8 mouse cellular contexts compared by ENCODE assay signal in genomic region chr9:85748204-85749141, GRCm38 (mm10). TPM values are rescaled to one million over a fixed set of nuclear protein-coding genes. Genes with fewer than 3 reads are reported as not detected.
A peak's percentile ranks its signal among the peaks of the same experiment; 100 is the strongest.
DNase-seq lines count a peak whose midpoint lies in the region; ATAC-seq and TF ChIP-seq lines count a peak whose summit lies in the region.

No protein-coding gene starts in this region.

- 2% methylated on average over 43 of the region's 43 CpGs for WGBS in intestine, embryonic 14.5 days
- WGBS in limb, embryonic 12.5 days: 2% methylated on average over 43 of the region's 43 CpGs
- WGBS in midbrain, embryonic 14.5 days: 2% methylated on average over 38 of the region's 43 CpGs

- peak overlapping the region; percentile 82 for H3K4me3 ChIP-seq in cortical plate, adult 2 months (ENCODE audit: insufficient read depth, low read length)
- peak overlapping the region; percentile 80 for H3K4me3 ChIP-seq in intestine, embryonic 14.5 days (ENCODE audit: low read depth, low read length)
- peak overlapping the region; percentile 90 for H3K4me3 ChIP-seq in limb, embryonic 12.5 days (replicated peaks)
- H3K4me3 ChIP-seq in midbrain, embryonic 14.5 days (replicated peaks; ENCODE audit: low read depth, low read length): peak overlapping the region; percentile 98

- no peaks in the 10 kb centered on the region for H3K27me3 ChIP-seq in intestine, embryonic 14.5 days (replicated peaks; ENCODE audit: control insufficient read depth, insufficient read depth, low read length)
- H3K27me3 ChIP-seq in limb, embryonic 12.5 days: no peaks in the 10 kb centered on the region
- no peaks in the 10 kb centered on the region for H3K27me3 ChIP-seq in midbrain, embryonic 14.5 days (ENCODE audit: control insufficient read depth, insufficient read depth, low read length)

- peak; percentile 86 to 87 for DNase-seq in heart, adult 18-20 months
- DNase-seq in heart, adult 11 months: no peak
- peak; percentile 82 for DNase-seq in gastrocnemius, postnatal 10 days
- DNase-seq in intestine, embryonic 14.5 days (ENCODE audit: low spot score): peak; percentile 93
- peak; percentile 83 for DNase-seq in midbrain, embryonic 14.5 days
- DNase-seq in spleen, postnatal 10 days (ENCODE audit: low spot score in 2 of 2): peak; percentile 83 to 89

- peak overlapping the region; percentile 61 for H3K4me2 ChIP-seq in intestine, embryonic 14.5 days (ENCODE audit: low read length)
- peak overlapping the region; percentile 71 for H3K4me2 ChIP-seq in limb, embryonic 12.5 days
- H3K4me2 ChIP-seq in midbrain, embryonic 14.5 days (ENCODE audit: low read length): peak overlapping the region; percentile 81

- peaks cover 3% of the 10 kb centered on the region; the same call in 1 of the 2 replicates for H3K4me1 ChIP-seq in cortical plate, adult 2 months (ENCODE audit: control insufficient read depth, insufficient read depth, low read length)
- H3K4me1 ChIP-seq in intestine, embryonic 14.5 days (replicated peaks; ENCODE audit: control insufficient read depth, insufficient read depth, low read length): peaks cover 11% of the 10 kb centered on the region; the same call in 1 of the 2 replicates
- H3K4me1 ChIP-seq in limb, embryonic 12.5 days (replicated peaks): peaks cover 14% of the 10 kb centered on the region
- H3K4me1 ChIP-seq in midbrain, embryonic 14.5 days (ENCODE audit: control insufficient read depth, insufficient read depth, low read length): 0 out of 2 replicates have a peak, but pooled peaks cover 8% of the 10 kb centered on the region

- TF ChIP-seq POLR2A in cortical plate, adult 2 months (IDR thresholded peaks at IDR 0.05; ENCODE audit: extremely low read depth, insufficient read depth, low read length): peak; percentile 27; the same call in 1 of the 2 replicates

- no peak for TF ChIP-seq CTCF in cortical plate, adult 2 months (IDR thresholded peaks at IDR 0.05; ENCODE audit: extremely low read depth, insufficient read depth, low read length)

- peak; percentile 82 for ATAC-seq in intestine, embryonic 14.5 days (replicated peaks; ENCODE audit: low FRiP score, low TSS enrichment, low read depth)
- peak; percentile 73 for ATAC-seq in limb, embryonic 12.5 days (ENCODE audit: insufficient number of reproducible peaks, insufficient read depth, low FRiP score, low TSS enrichment, low read depth)
- peak; percentile 85 for ATAC-seq in midbrain, embryonic 14.5 days (ENCODE audit: low FRiP score, low TSS enrichment)

- peak overlapping the region; percentile 77 for H3K27ac ChIP-seq in cortical plate, adult 2 months (ENCODE audit: insufficient read depth, low read length)
- peak overlapping the region; percentile 98 for H3K27ac ChIP-seq in intestine, embryonic 14.5 days (ENCODE audit: low read depth)
- H3K27ac ChIP-seq in limb, embryonic 12.5 days: peak overlapping the region; percentile 99
- peak overlapping the region; percentile 99 for H3K27ac ChIP-seq in midbrain, embryonic 14.5 days (replicated peaks; ENCODE audit: low read depth, low read length)

- H3K36me3 ChIP-seq in intestine, embryonic 14.5 days (ENCODE audit: control insufficient read depth, insufficient read depth, low read length): peaks cover 2% of the 10 kb centered on the region; the same call in 1 of the 2 replicates
- H3K36me3 ChIP-seq in limb, embryonic 12.5 days: peaks cover 4% of the 10 kb centered on the region
- H3K36me3 ChIP-seq in midbrain, embryonic 14.5 days (ENCODE audit: control insufficient read depth, insufficient read depth, low read length): peaks cover under 1% of the 10 kb centered on the region; the same call in 1 of the 2 replicates

- peak overlapping the region; percentile 98 for H3K9ac ChIP-seq in intestine, embryonic 14.5 days (ENCODE audit: low read length)
- peak overlapping the region; percentile 98 for H3K9ac ChIP-seq in limb, embryonic 12.5 days (replicated peaks)
- peak overlapping the region; percentile 99 for H3K9ac ChIP-seq in midbrain, embryonic 14.5 days (replicated peaks; ENCODE audit: low read length)

- H3K9me3 ChIP-seq in intestine, embryonic 14.5 days (ENCODE audit: control insufficient read depth, low read length): no peaks in the 10 kb centered on the region
- H3K9me3 ChIP-seq in limb, embryonic 12.5 days: no peaks in the 10 kb centered on the region
- no peaks in the 10 kb centered on the region for H3K9me3 ChIP-seq in midbrain, embryonic 14.5 days (ENCODE audit: control insufficient read depth, low read length)

RNA-seq across cellular contexts. Expression of gene Ibtk, which starts 0.7 kb away (rescaled TPM):
- total RNA-seq in heart, adult 18-20 months (2021): 10 to 100 TPM; 29.9 to 31.0 TPM
- polyA plus RNA-seq in cortical plate, adult 2 months (2012; rRNA removed): 9.7 and 10.0 TPM in 2 replicates
- total RNA-seq in gastrocnemius, postnatal 10 days (2021): 10 to 100 TPM; 39.3 to 42.0 TPM
- polyA plus RNA-seq in intestine, embryonic 14.5 days (2014; fragmentation: Nextera tagmentation; extraction: Ambion mirVana): 46.8 and 49.4 TPM in 2 replicates
- 43.4 and 46.2 TPM in 2 replicates for polyA plus RNA-seq in limb, embryonic 12.5 days (2016; fragmentation: Nextera tagmentation; extraction: Ambion mirVana)
- 31.0 and 46.5 TPM in 2 replicates for polyA plus RNA-seq in midbrain, embryonic 14.5 days (2014; fragmentation: Nextera tagmentation; extraction: Ambion mirVana)
